Mouse (Mus musculus): Measurements from ENCODE around the gene Parp1. TPM values are rescaled to one million over a fixed set of nuclear protein-coding genes. Genes with fewer than 3 reads are reported as not detected.

Parp1 gene
- polyA plus RNA-seq, 1 experiment from 2014 or later = 278 TPM

Small RNAs within 50 kb of the gene (microRNA-seq; reads per million reads assigned to microRNA genes)
- gene Mir6904 = not detected

Other genes with a start within 250 kb of the Parp1 start
- 6.2 and 10.1 TPM in 2 replicates for gene Itpkb, start 238.4 kb upstream of the Parp1 start, polyA plus RNA-seq (2016; fragmentation: Nextera tagmentation; extraction: Ambion mirVana)
- gene Stum, start 85.4 kb upstream of the Parp1 start, polyA plus RNA-seq (2016; fragmentation: Nextera tagmentation; extraction: Ambion mirVana) = 0.39 and 0.60 TPM in 2 replicates
- gene Lin9, start 72.2 kb downstream of the Parp1 start, polyA plus RNA-seq (2016; fragmentation: Nextera tagmentation; extraction: Ambion mirVana) = 18.3 and 24.9 TPM in 2 replicates
- 0.09 and 0.28 TPM in 2 replicates for gene Mixl1, start 128.1 kb downstream of the Parp1 start, polyA plus RNA-seq (2016; fragmentation: Nextera tagmentation; extraction: Ambion mirVana)
- gene Acbd3, start 157.1 kb downstream of the Parp1 start, polyA plus RNA-seq (2016; fragmentation: Nextera tagmentation; extraction: Ambion mirVana) = 17.0 and 19.2 TPM in 2 replicates
- 2,611 and 2,929 TPM in 2 replicates for gene H3f3a, start 245.0 kb downstream of the Parp1 start, polyA plus RNA-seq (2016; fragmentation: Nextera tagmentation; extraction: Ambion mirVana)

Data from limb, embryonic 10.5 days (tissue).